Mouse (Mus musculus) ovary, adult 2 months (tissue): ENCODE measurements around the gene Pmp22. TPM values are rescaled to one million over a fixed set of nuclear protein-coding genes. Genes with fewer than 3 reads are reported as not detected.

Experiments
- polyA plus RNA-seq: library from polyadenylated mRNA; depleted of rRNA; stranded (reverse); fragments of >200 nt; gene quantifications from 2 replicates; pipeline ENCODE4 v1.2.3, GENCODE M21; 2012; rRNA removed

Pmp22 gene
- 95.7 and 101 TPM in 2 replicates for polyA plus RNA-seq

DNA sequence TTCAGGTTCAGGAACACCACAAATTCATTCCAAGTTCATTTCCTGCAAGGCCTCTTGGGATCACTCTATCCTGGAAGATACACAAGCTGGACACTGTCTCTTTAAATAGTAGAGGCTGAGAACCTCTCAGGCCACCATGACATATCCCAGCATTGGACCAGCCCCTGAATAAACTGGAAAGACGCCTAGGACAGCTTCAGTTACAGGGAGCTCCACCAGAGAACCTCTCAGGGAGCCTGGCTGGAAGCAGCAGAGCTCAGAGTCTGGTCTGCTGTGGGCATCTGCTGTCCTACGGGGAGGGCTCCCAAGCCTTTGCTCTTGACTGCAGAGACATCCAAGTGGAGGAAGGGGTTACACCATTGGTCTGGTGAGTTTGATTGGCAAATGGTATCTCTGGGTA, at the start of gene Pmp22:
Gene Pmp22, plus strand, starts transcription at position 199 of the 400 bp plus-strand sequence.

Other genes starting within 250 kb of the Pmp22 start
- gene Tvp23b, start 249.5 kb upstream of the Pmp22 start, polyA plus RNA-seq: 10.6 and 10.8 TPM in 2 replicates
- not detected in 2 replicates for gene Cdrt4, start 177.8 kb upstream of the Pmp22 start, polyA plus RNA-seq
- gene Tekt3, start 67.3 kb upstream of the Pmp22 start, polyA plus RNA-seq: 0.72 and 1.0 TPM in 2 replicates